Mouse (Mus musculus): ENCODE measurements around the gene Ptp4a2. TPM values are rescaled to one million over a fixed set of nuclear protein-coding genes. Genes with fewer than 3 reads are reported as not detected.
"Not testable (repeated sequence)": the region's sequence is repeated elsewhere in the genome, so short reads cannot be mapped to it uniquely, and the experiment has no call there.

Ptp4a2 gene
- total RNA-seq, 2 experiments from 2014 or later: 600 to 670 TPM

- DNase-seq (ENCODE audit: low spot score): no peak
Measured at GRCm38 (mm10) chr4:129850491-129850890, 39.5 kb downstream of the Ptp4a2 start.

GRCm38 (mm10) chr4:129851861-129852260 is 40.8 kb downstream of the Ptp4a2 start:
- DNase-seq (ENCODE audit: low spot score): no peak

- DNase-seq (ENCODE audit: low spot score): no peak
Measured at GRCm38 (mm10) chr4:129853053-129853452, 42.0 kb downstream of the Ptp4a2 start.

GRCm38 (mm10) chr4:129853996-129854395 is 43.0 kb downstream of the Ptp4a2 start:
- DNase-seq (ENCODE audit: low spot score): no peak

GRCm38 (mm10) chr4:129854615-129855014 is 43.6 kb downstream of the Ptp4a2 start:
- DNase-seq (ENCODE audit: low spot score): no peak

- DNase-seq (ENCODE audit: low spot score): no peak
Measured at GRCm38 (mm10) chr4:129855051-129855970, 44.3 kb downstream of the Ptp4a2 start.

- no peak for DNase-seq (ENCODE audit: low spot score)
Measured at GRCm38 (mm10) chr4:129860456-129860855, 49.4 kb downstream of the Ptp4a2 start.

GRCm38 (mm10) chr4:129861400-129861799 is 50.4 kb downstream of the Ptp4a2 start:
- no peak for DNase-seq (ENCODE audit: low spot score)

- DNase-seq (ENCODE audit: low spot score): no peak
Measured at GRCm38 (mm10) chr4:129862357-129862756, 51.3 kb downstream of the Ptp4a2 start.

- not testable (repeated sequence) for DNase-seq (ENCODE audit: low spot score)
Measured at GRCm38 (mm10) chr4:129866171-129866570, 55.2 kb downstream of the Ptp4a2 start.

- DNase-seq (ENCODE audit: low spot score): no peak
Measured at GRCm38 (mm10) chr4:129868211-129868610, 57.2 kb downstream of the Ptp4a2 start.

GRCm38 (mm10) chr4:129870483-129870882 is 59.5 kb downstream of the Ptp4a2 start:
- DNase-seq (ENCODE audit: low spot score): no peak

- DNase-seq (ENCODE audit: low spot score): no peak
Measured at GRCm38 (mm10) chr4:129872376-129872922, 61.4 kb downstream of the Ptp4a2 start.

GRCm38 (mm10) chr4:129874805-129875204 is 63.8 kb downstream of the Ptp4a2 start:
- no peak for DNase-seq (ENCODE audit: low spot score)

GRCm38 (mm10) chr4:129875406-129875805 is 64.4 kb downstream of the Ptp4a2 start:
- no peak for DNase-seq (ENCODE audit: low spot score)

- DNase-seq (ENCODE audit: low spot score): peak; percentile 67
Measured at GRCm38 (mm10) chr4:129876831-129877764, 66.1 kb downstream of the Ptp4a2 start.

GRCm38 (mm10) chr4:129877967-129878655 is 67.1 kb downstream of the Ptp4a2 start:
- DNase-seq (ENCODE audit: low spot score): no peak

- no peak for DNase-seq (ENCODE audit: low spot score)
Measured at GRCm38 (mm10) chr4:129878656-129879145, 67.7 kb downstream of the Ptp4a2 start.

- no peak for DNase-seq (ENCODE audit: low spot score)
Measured at GRCm38 (mm10) chr4:129879206-129879780, 68.3 kb downstream of the Ptp4a2 start.

GRCm38 (mm10) chr4:129880615-129881014 is 69.6 kb downstream of the Ptp4a2 start:
- DNase-seq (ENCODE audit: low spot score): no peak

GRCm38 (mm10) chr4:129881661-129882060 is 70.6 kb downstream of the Ptp4a2 start:
- DNase-seq (ENCODE audit: low spot score): no peak
